Mouse (Mus musculus): ENCODE data around the gene Gpr25.

DNA sequence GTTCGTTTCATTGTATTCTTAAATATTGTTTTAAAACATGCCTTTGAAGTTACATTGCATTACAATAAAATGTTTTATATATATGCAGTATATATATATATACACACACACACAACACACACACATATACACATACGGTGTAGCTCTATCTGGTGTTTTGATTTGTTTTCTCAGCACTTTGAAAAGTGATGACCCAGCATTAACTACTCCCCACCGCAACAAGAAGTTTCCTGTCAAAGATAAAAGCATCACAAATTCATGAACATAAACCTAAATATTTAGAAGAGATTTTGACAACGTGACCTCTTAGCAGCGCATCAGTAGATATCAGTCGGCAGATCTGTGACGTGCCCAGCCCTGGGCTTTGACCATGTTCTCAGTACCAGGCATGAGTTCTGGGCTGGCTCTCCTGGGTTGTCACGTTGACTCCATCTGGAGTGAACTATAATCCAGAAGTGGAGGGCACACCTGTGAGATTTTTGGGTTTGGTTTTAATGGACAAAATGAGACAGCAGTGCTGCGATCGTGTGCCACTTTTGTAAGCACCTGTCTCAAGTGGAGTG lies 6.1 kb downstream of the Gpr25 start:
- TF ChIP-seq POLR2A (IDR thresholded peaks at IDR 0.05; ENCODE audit: insufficient read length, low read depth) (no peak), REST (IDR thresholded peaks at IDR 0.05; ENCODE audit: insufficient read depth, insufficient read length) (no peak), POLR2AphosphoS2 (IDR thresholded peaks at IDR 0.05; ENCODE audit: insufficient read length, low read depth) (no peak), TCF12 (IDR thresholded peaks at IDR 0.05; ENCODE audit: insufficient read depth, poor library complexity, severe bottlenecking) (no peak), E2F4 (IDR thresholded peaks at IDR 0.05; ENCODE audit: insufficient read depth) (no peak), MYOD1 (IDR thresholded peaks at IDR 0.05; ENCODE audit: control insufficient read depth in 1 of 3, insufficient read length in 2 of 3, low read depth in 2 of 3) (no peak), MYOG (IDR thresholded peaks at IDR 0.05; ENCODE audit: control insufficient read depth in 1 of 3, insufficient read depth in 1 of 3, insufficient read length in 2 of 3, low read depth in 2 of 3) (no peak), SRF (IDR thresholded peaks at IDR 0.05; ENCODE audit: control insufficient read depth, insufficient read length, low read depth) (no peak), USF1 (IDR thresholded peaks at IDR 0.05; ENCODE audit: low read depth) (no peak), MAX (IDR thresholded peaks at IDR 0.05; ENCODE audit: low read depth) (no peak)
